Mouse (Mus musculus) bone marrow, adult 2 months (tissue): ENCODE measurements at regions not wholly inside any gene's neighbourhood (a gene's known extent, or its start where the extent isn't known, plus 50 kb on each side); places are given as distances from the start of the nearest gene placed in this dataset.

Source experiments
- H3K27ac ChIP-seq: fragments of 200-500 bp; 2 replicates; pipeline ENCODE4 v1.5.1; 2012; ENCODE audit warnings: low read depth, mild to moderate bottlenecking, control low read depth, inconsistent platforms, low read length; ENCODE audit not compliant: control insufficient read depth, poor library complexity, insufficient read depth
- H3K4me1 ChIP-seq: fragments of 200-500 bp; 2 replicates; pipeline ENCODE4 v1.6.1; 2011; ENCODE audit warnings: low read length; ENCODE audit not compliant: control insufficient read depth, insufficient read depth
- H3K4me3 ChIP-seq: fragments of 200-500 bp; replicated peaks from 2 replicates; pipeline ENCODE3; 2011; ENCODE audit warnings: mild to moderate bottlenecking, low read depth, low read length, control low read depth; ENCODE audit not compliant: control insufficient read depth
- CTCF ChIP-seq: fragments of 200-500 bp; IDR thresholded peaks from 2 replicates; pipeline ENCODE4 v1.5.1; 2011; ENCODE audit warnings: low read length, control low read depth; ENCODE audit not compliant: control insufficient read depth, insufficient read depth
- POLR2A ChIP-seq: fragments of 200-500 bp; IDR thresholded peaks from 2 replicates; pipeline ENCODE4 v1.6.1; 2011; ENCODE audit warnings: low read depth, mild to moderate bottlenecking, control low read depth, low read length, borderline replicate concordance; ENCODE audit not compliant: control insufficient read depth
- WGBS: fragments of 180-500 bp; shearing (Covaris S2); methylation state at CpG from one replicate; pipeline ENCODE4 v1.1.7; 2018; 5-methylcytosine and 5-hydroxymethylcytosine counted together

DNA sequence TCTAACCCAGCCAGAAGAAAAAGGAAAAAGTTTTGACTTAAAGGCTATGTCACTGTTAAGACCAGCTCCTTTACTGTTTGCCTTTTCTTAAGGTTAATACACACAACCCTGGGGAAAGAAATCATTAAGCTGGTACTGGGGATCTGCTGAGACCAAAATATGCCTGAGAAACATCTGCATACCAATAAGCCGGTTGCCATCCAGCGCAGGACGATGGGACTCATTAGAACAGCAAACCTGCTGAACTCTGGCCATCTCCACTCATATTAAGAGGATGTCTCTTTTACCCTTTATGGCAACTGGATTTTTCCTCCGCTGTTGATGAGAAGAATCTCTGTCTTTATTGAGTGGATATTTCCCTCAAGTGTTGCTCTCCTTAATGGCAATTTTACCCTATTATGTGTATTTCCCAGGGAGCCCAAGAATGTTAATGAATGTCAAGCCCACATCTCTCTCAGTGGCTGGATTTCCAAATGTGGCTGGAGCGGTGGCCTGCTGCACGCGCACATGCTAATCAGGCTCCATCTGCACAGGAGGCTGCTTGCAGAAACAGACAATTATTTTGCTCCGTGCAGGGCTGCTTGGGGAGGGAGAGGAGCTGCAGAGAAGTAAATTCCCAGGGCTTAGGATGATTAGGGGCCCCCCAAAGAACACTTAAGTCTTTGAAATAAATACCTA is 351.6 kb upstream of the Map3k7 start:
- H3K4me1 ChIP-seq: no peaks in the 10 kb centered on the region
- H3K4me3 ChIP-seq: no peak overlapping the region
- H3K27ac ChIP-seq: no peak overlapping the region
- WGBS: 82% methylated on average over 8 of the region's 8 CpGs
- TF ChIP-seq POLR2A: no peak
- TF ChIP-seq CTCF: no peak

DNA sequence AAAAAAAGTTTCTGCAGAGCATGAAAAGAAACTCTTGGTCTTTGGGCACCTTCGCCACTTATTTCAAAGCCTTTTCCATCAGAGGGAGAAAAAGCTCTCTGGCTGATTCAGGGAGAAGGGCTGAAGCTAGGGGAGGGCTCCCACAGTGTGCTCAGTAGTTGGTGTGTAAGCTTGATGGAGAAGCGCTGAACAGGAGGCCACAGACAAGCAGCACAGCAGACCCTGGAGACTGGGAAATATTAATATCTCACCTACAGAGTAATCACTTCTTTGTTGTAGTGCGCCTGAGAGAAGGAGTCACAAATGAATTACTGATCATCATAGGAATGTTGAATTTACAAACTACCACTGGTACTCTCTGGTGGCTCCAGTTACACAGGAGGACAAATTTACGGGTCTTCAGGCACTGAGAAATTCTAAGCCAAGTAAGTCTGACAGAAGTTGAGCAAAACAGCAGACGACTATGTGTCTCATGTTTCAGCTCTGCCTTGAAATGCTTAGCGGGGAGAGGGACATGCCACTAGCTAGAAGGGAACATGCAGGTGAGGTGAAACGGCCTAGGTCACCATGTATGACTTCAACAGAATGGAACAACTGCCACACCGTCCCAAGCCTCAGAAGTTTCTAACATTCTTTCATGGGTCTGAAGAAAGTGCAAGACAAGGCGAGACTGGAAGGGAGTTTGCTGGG is 350.9 kb upstream of the Map3k7 start:
- TF ChIP-seq POLR2A (no peak), CTCF (no peak)
- WGBS: 76% methylated on average over 9 of the region's 9 CpGs
- Histone ChIP-seq H3K4me1 (no peaks in the 10 kb centered on the region), H3K4me3 (no peak overlapping the region), H3K27ac (no peak overlapping the region)

DNA sequence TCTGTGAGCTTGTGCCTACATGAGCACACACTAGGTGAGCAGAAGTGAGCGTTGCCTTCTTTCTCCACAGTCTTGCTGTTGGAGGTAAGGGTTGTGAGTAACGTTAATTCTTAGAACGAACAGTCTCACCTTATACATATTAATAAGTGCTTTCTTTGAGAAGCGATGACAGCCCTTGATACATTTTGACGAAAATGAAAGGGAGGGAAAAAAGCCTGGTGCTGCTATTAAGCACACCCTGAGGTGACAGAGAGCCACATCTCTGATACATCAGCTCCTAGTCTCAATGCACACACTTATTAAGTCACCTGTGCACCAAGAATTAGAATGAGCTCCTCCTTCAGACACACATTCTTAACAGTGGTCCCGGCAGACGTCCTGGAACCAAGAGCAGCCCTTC is 346.3 kb upstream of the Map3k7 start:
- Histone ChIP-seq H3K4me3 (no peak overlapping the region), H3K27ac (no peak overlapping the region), H3K4me1 (no peaks in the 10 kb centered on the region)
- TF ChIP-seq POLR2A (no peak), CTCF (no peak)
- WGBS: 79% methylated on average over 7 of the region's 7 CpGs

GRCm38 (mm10) chr4:31618026-31618425 is 345.9 kb upstream of the Map3k7 start:
- Histone ChIP-seq H3K4me1 (no peaks in the 10 kb centered on the region), H3K4me3 (no peak overlapping the region), H3K27ac (no peak overlapping the region)
- no peak for TF ChIP-seq CTCF
- no peak for TF ChIP-seq POLR2A
- WGBS: 72% methylated on average over 4 of the region's 4 CpGs

- H3K4me1 ChIP-seq: no peaks in the 10 kb centered on the region
- no peak for TF ChIP-seq POLR2A
- H3K4me3 ChIP-seq: no peak overlapping the region
- WGBS: 88% methylated on average over 2 of the region's 2 CpGs
- no peak overlapping the region for H3K27ac ChIP-seq
These were observed 342.7 kb upstream of the Map3k7 start for GRCm38 (mm10) chr4:31621205-31621604.

GRCm38 (mm10) chr4:31627053-31627452 is 336.8 kb upstream of the Map3k7 start:
- WGBS: 79% methylated on average over 3 of the region's 3 CpGs
- TF ChIP-seq CTCF: no peak
- TF ChIP-seq POLR2A: no peak
- no peak overlapping the region for H3K27ac ChIP-seq
- no peak overlapping the region for H3K4me3 ChIP-seq
- no peaks in the 10 kb centered on the region for H3K4me1 ChIP-seq

GRCm38 (mm10) chr4:31627777-31628176 is 336.1 kb upstream of the Map3k7 start:
- TF ChIP-seq CTCF (no peak), POLR2A (no peak)
- 92% methylated on average over 10 of the region's 10 CpGs for WGBS

GRCm38 (mm10) chr4:31638564-31638963 is 325.3 kb upstream of the Map3k7 start:
- Histone ChIP-seq H3K4me1 (no peaks in the 10 kb centered on the region; the same call in 1 of the 2 replicates), H3K27ac (no peak overlapping the region), H3K4me3 (no peak overlapping the region)
- TF ChIP-seq CTCF (no peak), POLR2A (no peak)
- 83% methylated on average over 6 of the region's 6 CpGs for WGBS

More at GRCm38 (mm10) chr4:31627777-31628176, 336.1 kb upstream of the Map3k7 start:
- Histone ChIP-seq H3K4me1 (no peaks in the 10 kb centered on the region), H3K27ac (no peak overlapping the region), H3K4me3 (no peak overlapping the region)

DNA sequence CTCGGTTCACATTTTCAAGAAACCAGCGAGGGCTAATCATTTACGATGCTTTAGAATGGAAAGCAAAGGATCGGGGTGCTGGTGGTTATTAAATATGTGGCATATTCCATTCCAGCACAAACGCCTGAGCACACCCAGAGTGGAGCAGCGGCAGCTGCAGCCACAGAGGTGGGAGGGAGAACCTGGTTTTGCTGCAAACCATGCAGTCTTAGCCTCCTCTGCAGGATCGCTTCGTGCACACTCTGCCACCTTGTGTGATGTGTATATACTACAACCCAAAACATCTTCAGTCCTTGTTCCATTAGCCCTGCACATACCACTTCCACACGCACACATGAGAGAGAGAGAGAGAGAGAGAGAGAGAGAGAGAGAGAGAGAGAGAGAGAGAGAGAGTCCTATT is 321.7 kb upstream of the Map3k7 start:
- H3K4me3 ChIP-seq: no peak overlapping the region
- 22% methylated on average over 9 of the region's 9 CpGs for WGBS
- H3K27ac ChIP-seq: no peak overlapping the region
- no peaks in the 10 kb centered on the region; the same call in 1 of the 2 replicates for H3K4me1 ChIP-seq
- TF ChIP-seq POLR2A: no peak
- no peak for TF ChIP-seq CTCF
